Mouse (Mus musculus): Measurements from ENCODE around the gene Ccdc155.

Ccdc155 gene

DNA sequence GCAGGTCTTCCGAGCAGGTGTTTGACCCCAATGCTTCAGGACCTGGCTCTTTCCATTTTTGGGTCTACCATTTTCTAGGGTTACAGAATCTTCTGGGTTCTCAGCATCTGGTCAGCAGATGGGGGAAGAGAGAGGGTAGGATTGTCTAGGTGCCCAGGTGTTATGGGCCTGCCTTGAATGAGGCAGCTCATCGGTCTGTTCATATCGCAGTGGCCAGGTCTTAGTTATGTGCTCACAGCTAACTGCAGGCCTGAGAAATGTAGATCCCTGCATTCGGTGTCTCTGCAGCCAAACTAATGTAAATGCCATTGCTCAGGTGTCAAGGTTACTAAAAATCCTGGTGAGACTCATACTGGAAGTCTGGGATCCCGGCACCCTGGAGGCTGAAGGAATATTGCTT is 21.7 kb upstream of the Ccdc155 start:
- no peak for DNase-seq (ENCODE audit: low read depth)

DNA sequence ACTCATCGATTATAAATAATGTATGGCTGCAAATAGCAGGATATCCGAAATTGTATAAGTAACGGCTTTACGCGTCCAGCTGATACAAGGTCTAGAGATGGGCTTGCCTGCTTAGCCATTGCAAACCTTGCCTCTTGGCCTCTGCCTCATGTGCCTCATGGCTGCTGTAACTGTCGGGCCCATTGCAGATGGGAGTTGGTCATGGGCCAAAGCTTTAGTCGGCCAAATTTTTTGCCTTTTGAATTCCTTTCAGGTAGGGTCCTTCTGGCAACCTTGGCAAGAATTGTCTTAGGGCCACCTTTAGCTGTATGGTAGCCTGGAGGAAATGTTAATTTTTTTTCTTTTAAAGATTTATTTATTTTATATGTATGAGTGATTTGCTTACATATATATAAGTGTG is 20.1 kb upstream of the Ccdc155 start:
- no peak for DNase-seq (ENCODE audit: low read depth)

GRCm38 (mm10) chr7:45221680-45222079 is 17.0 kb upstream of the Ccdc155 start:
- no peak for DNase-seq (ENCODE audit: low read depth)

DNA sequence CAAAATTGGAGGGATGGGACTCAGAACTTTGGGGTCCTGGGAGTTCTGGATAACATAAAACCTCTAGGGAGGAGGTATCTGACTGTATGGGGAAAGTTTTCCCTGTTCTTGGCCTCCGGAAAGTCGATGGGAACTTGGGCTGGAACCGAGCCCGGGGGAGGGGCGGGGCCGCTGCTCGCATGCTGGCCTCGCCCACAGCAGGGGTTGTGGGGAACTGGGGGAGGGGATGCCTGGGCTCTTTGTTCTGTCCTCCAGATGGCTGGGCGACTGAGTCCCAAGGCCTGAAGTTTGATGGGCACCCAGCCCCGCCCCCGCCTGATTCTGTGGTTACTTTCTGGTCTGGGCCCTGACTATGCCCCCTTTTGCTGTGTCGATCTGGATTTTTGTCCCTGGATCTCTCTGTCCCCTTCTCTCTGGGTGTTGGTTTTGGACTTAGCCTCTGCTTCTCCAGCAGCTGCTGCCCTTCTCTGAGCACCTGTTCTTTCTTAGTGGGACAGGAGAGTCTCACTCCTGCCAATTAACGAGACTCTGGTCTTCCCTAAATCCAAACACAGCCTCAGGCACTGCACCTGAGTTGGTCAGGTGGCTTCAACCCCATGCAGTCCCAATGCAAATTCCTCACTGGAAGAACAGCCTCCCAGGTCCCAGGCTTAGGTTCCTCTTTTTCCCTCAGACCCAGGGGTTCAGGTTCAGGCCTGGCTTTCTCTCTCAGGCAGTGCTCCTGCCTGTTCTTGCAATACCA is 11.9 kb upstream of the Ccdc155 start:
- DNase-seq (ENCODE audit: low read depth), result peak; percentile 24

DNA sequence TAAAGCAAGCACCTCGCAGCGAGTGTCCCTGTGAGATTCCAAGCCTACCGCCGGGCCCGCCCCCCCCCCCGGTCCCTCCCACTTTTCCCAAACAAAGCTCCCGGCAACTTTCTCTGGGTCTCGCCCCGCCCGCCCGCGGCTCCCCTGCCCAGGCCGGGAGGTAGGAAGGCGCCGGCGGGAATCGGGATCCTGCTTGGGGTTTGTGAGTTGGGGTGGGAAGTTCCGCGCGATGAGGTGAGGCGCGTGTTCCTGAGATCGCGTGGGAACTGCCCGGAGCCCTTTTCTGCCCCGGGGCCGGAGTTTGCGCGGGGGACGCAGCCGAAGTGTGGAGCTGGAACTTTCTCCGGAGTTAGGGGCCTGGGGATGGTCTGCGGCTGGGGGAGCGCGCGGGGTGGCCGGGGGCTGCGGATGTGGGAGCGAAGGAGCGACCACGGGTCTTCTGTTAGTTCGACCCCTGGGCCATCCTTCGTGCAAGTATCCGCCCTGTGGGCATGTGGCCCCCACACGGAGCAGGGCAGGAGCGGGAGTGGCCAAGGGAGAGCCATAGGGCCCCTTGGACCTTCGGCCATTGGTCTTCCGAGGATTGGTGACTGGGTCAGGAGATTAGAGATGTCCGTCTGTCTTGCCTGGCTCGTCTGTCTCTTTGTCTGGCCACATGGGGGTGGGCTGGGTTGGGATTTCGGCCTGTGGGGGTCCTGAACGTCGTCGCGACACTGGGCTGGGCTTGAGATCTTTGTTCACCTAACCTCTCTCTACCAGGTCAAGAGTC is 11.2 kb upstream of the Ccdc155 start, which contains the start of gene Tead2:
Tead2 (plus strand) TSS at position 81 of the 769 bp plus-strand sequence.
- DNase-seq (ENCODE audit: low read depth), result no peak

DNA sequence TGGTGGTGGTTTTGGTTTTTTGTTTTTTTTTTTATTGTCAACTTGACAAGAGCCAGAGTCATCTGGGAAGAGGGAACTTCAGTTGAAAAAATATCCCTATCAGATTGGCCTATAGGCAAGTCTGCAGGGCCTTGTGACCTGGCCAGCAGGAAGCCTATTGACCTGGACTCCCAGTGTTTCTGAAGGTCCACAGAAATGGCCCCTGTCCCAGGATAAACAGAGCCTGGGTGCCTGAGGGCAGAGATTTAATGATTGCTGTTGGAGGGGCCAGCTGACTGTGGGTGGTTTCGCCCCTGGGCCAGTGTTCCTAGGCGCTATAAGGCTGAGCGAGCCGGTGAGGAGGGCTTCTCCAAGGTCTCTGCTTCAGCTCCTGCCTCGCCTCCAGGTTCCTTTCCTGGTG is 9.0 kb upstream of the Ccdc155 start:
- DNase-seq (ENCODE audit: low read depth), result no peak

DNA sequence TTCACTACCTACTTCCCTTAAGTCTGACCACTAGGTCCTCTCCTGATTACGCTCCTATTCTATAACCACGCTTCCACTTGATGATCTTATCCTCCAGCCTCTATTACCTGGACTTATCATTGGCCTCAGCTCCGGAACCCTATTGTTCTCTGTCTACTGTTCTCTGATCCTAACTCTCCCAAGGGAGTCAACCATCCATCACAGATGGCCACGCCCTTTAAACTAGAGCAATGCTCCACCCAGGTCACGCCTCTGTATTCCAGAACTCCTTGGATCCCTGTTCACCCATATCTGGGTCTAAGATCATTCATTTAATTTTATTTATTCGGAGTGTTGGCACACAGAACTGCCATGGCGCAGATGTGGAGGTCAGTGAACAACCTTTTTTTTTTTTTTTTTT is 7.7 kb upstream of the Ccdc155 start:
- DNase-seq (ENCODE audit: low read depth), result no peak

DNA sequence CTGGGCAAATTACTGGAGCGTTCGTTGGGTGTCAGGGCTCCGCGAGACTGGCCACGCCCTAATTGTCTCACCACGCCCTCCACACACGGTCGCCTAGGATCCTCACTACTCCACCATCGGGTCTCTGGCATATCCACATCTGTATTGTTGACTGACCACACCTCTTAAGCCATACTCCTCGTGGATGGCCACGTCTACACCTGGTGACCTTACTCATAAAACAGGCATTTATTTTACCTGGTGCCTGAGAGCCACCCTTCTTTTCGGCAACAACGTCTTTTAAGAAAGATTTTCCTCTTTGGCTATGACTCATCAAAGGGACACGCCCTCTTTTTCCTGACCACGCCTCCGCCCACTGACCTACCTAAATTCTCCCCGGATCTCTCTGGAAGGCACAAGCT is 7.2 kb upstream of the Ccdc155 start, which contains the start of gene Dkkl1:
Dkkl1 (minus strand) TSS at position 297 of the 401 bp plus-strand sequence.
- no peak for DNase-seq (ENCODE audit: low read depth)

DNA sequence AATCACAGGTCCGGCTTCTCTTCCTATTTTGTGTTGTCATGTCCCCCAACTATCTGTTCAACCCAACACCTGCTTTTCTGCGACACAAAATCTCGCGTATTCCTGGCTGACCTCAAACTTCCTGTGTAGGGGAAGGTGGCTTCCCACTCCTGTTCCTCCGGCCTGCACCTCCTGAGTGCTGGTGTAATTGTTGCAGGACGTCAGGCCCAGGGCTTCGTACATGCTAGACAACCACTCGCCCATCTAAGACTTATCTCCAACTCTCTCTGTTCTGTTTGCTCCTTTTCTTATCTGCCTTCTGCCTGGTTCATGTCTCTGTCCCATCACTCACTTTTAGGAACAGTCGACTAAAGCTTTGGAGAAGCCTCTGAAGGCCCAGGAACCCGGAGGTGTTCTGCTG is 6.4 kb upstream of the Ccdc155 start:
- no peak for DNase-seq (ENCODE audit: low read depth)

DNA sequence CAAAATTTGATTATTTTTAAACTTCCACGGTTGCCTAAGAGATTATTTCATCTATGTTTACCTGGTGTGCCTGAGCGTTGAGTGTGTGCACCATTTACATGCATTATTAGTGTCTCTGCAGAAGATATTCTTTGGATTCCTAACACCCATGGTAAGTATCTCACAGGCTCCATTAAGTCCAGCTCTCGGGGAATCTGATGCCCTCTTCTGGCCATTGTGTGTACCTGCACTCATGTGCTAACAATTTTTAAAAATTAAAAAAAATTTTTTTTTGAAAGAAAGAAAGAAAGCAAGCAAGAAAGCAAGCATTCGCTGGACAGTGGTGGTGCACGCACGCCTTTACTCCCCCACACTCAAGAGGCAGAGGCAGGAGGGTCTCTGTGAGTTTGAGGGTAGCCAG is 3.6 kb upstream of the Ccdc155 start:
- DNase-seq (ENCODE audit: low read depth), result no peak

DNA sequence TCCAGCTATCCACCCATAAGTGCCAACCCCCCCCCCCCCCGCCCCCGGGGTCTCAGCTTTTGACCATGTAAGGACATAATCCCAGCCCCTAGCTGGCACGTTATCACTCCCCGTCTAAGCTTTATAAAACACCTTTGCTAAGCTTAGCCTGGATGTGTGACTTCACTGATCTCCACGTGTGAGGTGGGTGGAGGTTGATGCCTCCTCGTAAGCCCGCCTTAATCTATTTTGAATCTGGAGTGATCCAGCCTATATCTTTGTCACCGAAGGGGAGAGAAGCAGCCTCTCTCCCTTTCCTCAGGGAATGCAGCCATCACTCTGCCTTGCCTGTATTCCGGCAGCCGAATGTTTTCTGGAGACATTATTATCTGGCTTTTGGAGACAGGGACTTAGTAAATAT is 2.0 kb downstream of the Ccdc155 start:
- no peak for DNase-seq (ENCODE audit: low read depth)

- no peak for DNase-seq (ENCODE audit: low read depth)
These were observed 5.7 kb downstream of the Ccdc155 start for GRCm38 (mm10) chr7:45198961-45199360.

DNA sequence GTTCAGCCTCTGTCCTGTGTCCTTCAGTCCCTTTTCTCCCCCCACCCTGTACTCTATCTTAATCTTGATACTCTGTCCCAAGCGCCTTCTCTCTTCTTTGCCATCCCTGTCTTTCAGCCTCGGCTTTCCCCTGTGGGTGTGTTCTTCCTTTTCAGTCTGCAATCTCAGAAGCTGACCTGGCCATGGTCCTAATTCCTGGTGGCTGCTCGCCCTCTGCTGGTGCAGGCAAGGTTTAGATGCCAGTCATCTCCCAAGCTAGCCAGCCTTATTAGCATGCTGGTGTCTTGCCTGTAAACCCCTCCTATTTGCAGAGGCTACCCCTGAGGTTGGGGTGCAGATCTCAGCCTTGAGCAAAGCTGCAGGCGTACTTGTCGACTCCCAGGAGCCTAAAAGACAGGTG is 6.3 kb downstream of the Ccdc155 start:
- DNase-seq (ENCODE audit: low read depth), result peak; percentile 61

- no peak for DNase-seq (ENCODE audit: low read depth)
These were observed 7.7 kb downstream of the Ccdc155 start for GRCm38 (mm10) chr7:45196994-45197393.

GRCm38 (mm10) chr7:45196176-45196535 is 8.5 kb downstream of the Ccdc155 start:
- no peak for DNase-seq (ENCODE audit: low read depth)

DNA sequence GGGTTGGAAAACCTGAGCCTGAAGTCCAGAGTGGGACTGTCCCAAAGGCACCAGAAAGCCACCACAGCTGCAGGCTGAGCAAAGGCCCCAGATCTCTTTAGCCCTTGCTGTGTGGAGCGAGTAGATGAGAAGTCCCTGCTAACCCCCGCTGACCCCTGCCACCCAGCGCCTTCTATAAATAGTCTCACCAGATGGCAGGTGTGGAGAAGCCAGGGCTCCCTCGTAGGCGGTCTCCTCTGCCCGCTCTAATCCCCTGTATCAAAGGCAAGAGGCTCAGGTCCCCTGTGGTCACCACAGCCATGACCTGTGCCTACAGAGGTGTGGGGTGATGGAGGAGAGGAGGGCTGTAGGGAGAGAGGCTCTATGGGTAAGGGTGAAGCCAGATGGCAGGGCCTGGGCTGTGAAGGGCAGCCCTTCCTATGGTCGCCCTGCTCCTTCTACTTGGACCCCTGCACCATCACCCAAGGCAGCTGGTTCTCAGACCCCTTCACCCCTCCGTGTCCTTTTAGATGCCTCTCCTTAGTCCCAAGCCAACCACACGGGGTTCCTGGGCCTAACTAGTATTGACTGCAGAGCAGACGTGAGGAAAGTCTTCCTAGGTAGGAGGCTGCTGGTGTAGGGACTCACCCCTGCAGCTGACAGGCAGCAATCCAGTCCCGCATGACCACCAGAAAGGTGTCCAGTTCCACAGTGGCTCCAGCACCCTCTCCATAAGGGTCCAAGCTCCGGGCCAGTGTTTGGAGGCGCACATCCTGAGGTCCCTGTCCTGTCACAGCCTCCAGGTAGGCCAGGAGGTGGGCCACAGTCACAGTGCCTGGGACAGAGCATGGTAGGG is 9.1 kb downstream of the Ccdc155 start:
- DNase-seq (ENCODE audit: low read depth), result no peak

GRCm38 (mm10) chr7:45193871-45194785 is 10.6 kb downstream of the Ccdc155 start:
- no peak for DNase-seq (ENCODE audit: low read depth)

DNA sequence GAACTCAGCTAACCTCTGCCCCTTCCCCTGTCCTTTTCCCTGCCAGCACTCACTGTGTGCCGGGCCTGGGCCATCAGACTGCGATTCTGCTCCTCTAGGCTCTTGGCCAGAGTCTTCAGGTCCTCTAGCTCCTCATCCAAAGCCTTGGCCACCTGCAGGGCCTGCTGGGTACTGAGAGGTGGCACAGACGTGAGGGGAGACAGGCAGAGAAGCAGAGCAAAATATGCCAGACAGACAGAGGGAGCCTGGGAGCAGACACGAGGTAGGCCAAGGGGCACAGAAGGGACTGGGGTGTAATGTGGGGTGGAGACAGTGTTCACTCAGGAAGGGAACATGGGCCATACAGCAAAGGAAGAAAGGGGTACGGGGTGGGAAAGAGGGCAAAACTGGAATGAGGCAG is 11.3 kb downstream of the Ccdc155 start:
- no peak for DNase-seq (ENCODE audit: low read depth)

- no peak for DNase-seq (ENCODE audit: low read depth)
These were observed 11.9 kb downstream of the Ccdc155 start for GRCm38 (mm10) chr7:45192585-45193310.

- DNase-seq (ENCODE audit: low read depth), result no peak
These were observed 12.8 kb downstream of the Ccdc155 start for GRCm38 (mm10) chr7:45191803-45192363.
